22 mouse cellular contexts compared by ENCODE assay signal in genomic region chr9:90827474-90827873, GRCm38 (mm10).
DNase-seq lines count a peak whose midpoint lies in the region; ATAC-seq and TF ChIP-seq lines count a peak whose summit lies in the region.
"Had no signal": no experiment of that assay in that cellular context is flagged by ENCODE, and none has a peak within 500 bp of the region (broad histone marks: within the 10 kb centered on the region; RNA-seq: fewer than 3 reads in every experiment).

No protein-coding gene starts in this region.

- no peak for TF ChIP-seq CTCF in hindbrain, postnatal 0 days (IDR thresholded peaks at IDR 0.05; ENCODE audit: low read depth)
- no peak for TF ChIP-seq CTCF in cerebellum, adult 2 months (IDR thresholded peaks at IDR 0.05; ENCODE audit: borderline replicate concordance, insufficient read depth, low read depth, low read length)

- H3K4me3 ChIP-seq in hindbrain, postnatal 0 days (ENCODE audit: low read length), result no peak overlapping the region
- no peak overlapping the region for H3K4me3 ChIP-seq in hindbrain, embryonic 16.5 days (ENCODE audit: low read length)
- H3K4me3 ChIP-seq in neural tube, embryonic 14.5 days (ENCODE audit: low read depth, low read length), result no peak overlapping the region; the same call in 1 of the 2 replicates
- H3K4me3 ChIP-seq in neural tube, embryonic 15.5 days (replicated peaks), result no peak overlapping the region
- H3K4me3 ChIP-seq in cerebellum, adult 2 months (replicated peaks; ENCODE audit: insufficient read depth, low read depth, low read length), result no peak overlapping the region
- H3K4me3 ChIP-seq: embryonic facial prominence, embryonic 13.5 days; embryonic facial prominence, embryonic 15.5 days; erythroblast, embryonic 14.5 days; forebrain, embryonic 10.5 days; forebrain, embryonic 12.5 days had no signal

- no peak overlapping the region for H3K9ac ChIP-seq in hindbrain, postnatal 0 days (replicated peaks; ENCODE audit: low read length)
- H3K9ac ChIP-seq in hindbrain, embryonic 16.5 days (ENCODE audit: low read depth, low read length), result no peak overlapping the region
- H3K9ac ChIP-seq in neural tube, embryonic 14.5 days (replicated peaks; ENCODE audit: low read depth, low read length), result no peak overlapping the region
- H3K9ac ChIP-seq in neural tube, embryonic 15.5 days (replicated peaks), result no peak overlapping the region
- H3K9ac ChIP-seq: embryonic facial prominence, embryonic 13.5 days; embryonic facial prominence, embryonic 15.5 days; forebrain, embryonic 12.5 days had no signal

- 66% methylated on average over 3 of the region's 3 CpGs for whole genome bisulfite sequencing in hindbrain, postnatal 0 days
- WGBS in hindbrain, embryonic 16.5 days, result 70% methylated on average over 3 of the region's 3 CpGs
- 54% methylated on average over 3 of the region's 3 CpGs for WGBS in neural tube, embryonic 14.5 days
- 50% methylated on average over 3 of the region's 3 CpGs for WGBS in neural tube, embryonic 15.5 days
- WGBS in cerebellum, adult 2 months, result 50% methylated on average over 3 of the region's 3 CpGs

- TF ChIP-seq POLR2A in cerebellum, adult 2 months (IDR thresholded peaks at IDR 0.05; ENCODE audit: borderline replicate concordance, insufficient read depth, low read length), result no peak

- H3K4me1 ChIP-seq in hindbrain, postnatal 0 days (ENCODE audit: insufficient read depth, low read length), result no peaks in the 10 kb centered on the region
- no peaks in the 10 kb centered on the region for H3K4me1 ChIP-seq in hindbrain, embryonic 16.5 days (ENCODE audit: control insufficient read depth, insufficient read depth, low read depth, low read length)
- no peaks in the 10 kb centered on the region for H3K4me1 ChIP-seq in neural tube, embryonic 14.5 days (ENCODE audit: control insufficient read depth, insufficient read depth, low read length)
- no peaks in the 10 kb centered on the region for H3K4me1 ChIP-seq in neural tube, embryonic 15.5 days
- H3K4me1 ChIP-seq in cerebellum, adult 2 months (ENCODE audit: control insufficient read depth, insufficient read depth, low read length), result no peaks in the 10 kb centered on the region; the same call in 1 of the 2 replicates
- H3K4me1 ChIP-seq: embryonic facial prominence, embryonic 13.5 days; embryonic facial prominence, embryonic 15.5 days; forebrain, embryonic 12.5 days had no signal

- no peaks in the 10 kb centered on the region for H3K36me3 ChIP-seq in hindbrain, postnatal 0 days (ENCODE audit: insufficient read depth, low read length)
- H3K36me3 ChIP-seq in hindbrain, embryonic 16.5 days (ENCODE audit: control insufficient read depth, insufficient read depth, low read length), result no peaks in the 10 kb centered on the region
- H3K36me3 ChIP-seq in neural tube, embryonic 14.5 days (ENCODE audit: control insufficient read depth, insufficient read depth, low read length), result no peaks in the 10 kb centered on the region
- H3K36me3 ChIP-seq in neural tube, embryonic 15.5 days, result no peaks in the 10 kb centered on the region
- H3K36me3 ChIP-seq: embryonic facial prominence, embryonic 13.5 days; embryonic facial prominence, embryonic 15.5 days; forebrain, embryonic 10.5 days; forebrain, embryonic 12.5 days had no signal

- no peak overlapping the region for H3K27ac ChIP-seq in hindbrain, postnatal 0 days
- H3K27ac ChIP-seq in hindbrain, embryonic 16.5 days (ENCODE audit: low read depth, low read length), result no peak overlapping the region
- H3K27ac ChIP-seq in neural tube, embryonic 14.5 days (ENCODE audit: low read depth, low read length), result no peak overlapping the region
- H3K27ac ChIP-seq in neural tube, embryonic 15.5 days (replicated peaks), result no peak overlapping the region
- H3K27ac ChIP-seq in cerebellum, adult 2 months (ENCODE audit: insufficient read depth, low read length), result no peak overlapping the region
- H3K27ac ChIP-seq: embryonic facial prominence, embryonic 13.5 days; embryonic facial prominence, embryonic 15.5 days; forebrain, embryonic 10.5 days; forebrain, embryonic 12.5 days had no signal

- no peaks in the 10 kb centered on the region for H3K27me3 ChIP-seq in hindbrain, postnatal 0 days (ENCODE audit: insufficient read depth, low read length)
- no peaks in the 10 kb centered on the region for H3K27me3 ChIP-seq in hindbrain, embryonic 16.5 days (replicated peaks; ENCODE audit: control insufficient read depth, insufficient read depth, low read length)
- H3K27me3 ChIP-seq in neural tube, embryonic 14.5 days (ENCODE audit: control insufficient read depth, insufficient read depth, low read length), result no peaks in the 10 kb centered on the region
- H3K27me3 ChIP-seq in neural tube, embryonic 15.5 days (replicated peaks), result no peaks in the 10 kb centered on the region
- no peaks in the 10 kb centered on the region for H3K27me3 ChIP-seq in cerebellum, adult 2 months (ENCODE audit: control insufficient read depth, insufficient read depth, low read length)
- H3K27me3 ChIP-seq: embryonic facial prominence, embryonic 13.5 days; embryonic facial prominence, embryonic 15.5 days; forebrain, embryonic 12.5 days had no signal

- peak overlapping the region; percentile 39; the same call in 1 of the 2 replicates for H3K4me2 ChIP-seq in hindbrain, postnatal 0 days (ENCODE audit: low read depth, low read length)
- no peak overlapping the region for H3K4me2 ChIP-seq in hindbrain, embryonic 16.5 days (ENCODE audit: low read length)
- H3K4me2 ChIP-seq in neural tube, embryonic 14.5 days (ENCODE audit: low read depth, low read length), result no peak overlapping the region
- H3K4me2 ChIP-seq in neural tube, embryonic 15.5 days, result no peak overlapping the region
- H3K4me2 ChIP-seq: embryonic facial prominence, embryonic 13.5 days; embryonic facial prominence, embryonic 15.5 days; forebrain, embryonic 12.5 days had no signal

- no peak for ATAC-seq in hindbrain, postnatal 0 days
- no peak for ATAC-seq in hindbrain, embryonic 16.5 days
- 0 out of 2 replicates have a peak, but pooled peaks have one; percentile 54 for ATAC-seq in neural tube, embryonic 14.5 days (ENCODE audit: low read depth)
- ATAC-seq in neural tube, embryonic 15.5 days (ENCODE audit: low FRiP score), result no peak
- ATAC-seq: CD4-positive, CD25-positive, alpha-beta regulatory T cell, adult 4 months; forebrain, embryonic 14.5 days; forebrain, embryonic 16.5 days had no signal

- H3K9me3 ChIP-seq in hindbrain, postnatal 0 days (ENCODE audit: low read length), result no peaks in the 10 kb centered on the region
- H3K9me3 ChIP-seq in hindbrain, embryonic 16.5 days (ENCODE audit: control insufficient read depth, low read length), result no peaks in the 10 kb centered on the region
- H3K9me3 ChIP-seq in neural tube, embryonic 14.5 days (ENCODE audit: control insufficient read depth, low read length), result no peaks in the 10 kb centered on the region
- no peaks in the 10 kb centered on the region for H3K9me3 ChIP-seq in neural tube, embryonic 15.5 days (replicated peaks)
- H3K9me3 ChIP-seq: embryonic facial prominence, embryonic 13.5 days; embryonic facial prominence, embryonic 15.5 days; forebrain, embryonic 10.5 days; forebrain, embryonic 12.5 days had no signal

- no peak for DNase-seq in hindbrain, postnatal 0 days (ENCODE audit: low spot score)
- DNase-seq in cerebellum, adult 2 months, result no peak
- DNase-seq: adrenal gland, adult 2 months; adrenal gland, postnatal 10 days; adrenal gland, postnatal 25 days; B cell, adult 2 months; cerebellum, adult 11-12 months; cerebellum, adult 8-10 months; cerebellum, adult 9-11 months; cerebellum, postnatal 36 days; embryo, embryonic 11 days had no signal
